ENCODE assay signal across 25 mouse cellular contexts in genomic region chr8:78611019-78611418, GRCm38 (mm10).
"Had no signal": no experiment of that assay in that cellular context is flagged by ENCODE, and none has a peak within 500 bp of the region (broad histone marks: within the 10 kb centered on the region; RNA-seq: fewer than 3 reads in every experiment).

No protein-coding gene starts in this region.

- H3K4me2 ChIP-seq: heart, embryonic 13.5 days; heart, embryonic 15.5 days; hindbrain, embryonic 13.5 days; hindbrain, embryonic 15.5 days; kidney, embryonic 15.5 days; limb, embryonic 13.5 days; limb, embryonic 15.5 days; liver, embryonic 12.5 days had no signal

- DNase-seq: gastrocnemius, adult 2 months; gastrocnemius, postnatal 10 days; gastrocnemius, postnatal 25 days; heart, adult 18-20 months; heart, postnatal 14 days; heart, postnatal 36 days; kidney, adult 11 months; kidney, adult 2 months; kidney, adult 9 months; kidney, postnatal 14 days; kidney, postnatal 36 days; layer of hippocampus, adult 9-11 months; left cerebral cortex, postnatal 4 days had no signal

- H3K4me3 ChIP-seq: gastrocnemius, adult 2 months; heart, embryonic 10.5 days; heart, embryonic 13.5 days; heart, embryonic 15.5 days; hindbrain, embryonic 13.5 days; hindbrain, embryonic 15.5 days; kidney, embryonic 15.5 days; limb, embryonic 13.5 days; limb, embryonic 15.5 days; liver, embryonic 12.5 days had no signal

- H3K9me3 ChIP-seq: heart, embryonic 10.5 days; heart, embryonic 15.5 days; hindbrain, embryonic 15.5 days; kidney, embryonic 15.5 days; limb, embryonic 15.5 days had no signal

- H3K9ac ChIP-seq: heart, embryonic 13.5 days; heart, embryonic 15.5 days; hindbrain, embryonic 13.5 days; hindbrain, embryonic 15.5 days; kidney, embryonic 15.5 days; limb, embryonic 13.5 days; limb, embryonic 15.5 days; liver, embryonic 12.5 days had no signal

- ATAC-seq: hindbrain, postnatal 0 days; intestine, embryonic 16.5 days; liver, embryonic 12.5 days had no signal

- H3K27ac ChIP-seq: gastrocnemius, adult 2 months; heart, embryonic 10.5 days; heart, embryonic 13.5 days; heart, embryonic 15.5 days; hindbrain, embryonic 13.5 days; hindbrain, embryonic 15.5 days; hindbrain, postnatal 0 days; kidney, embryonic 15.5 days; kidney, postnatal 0 days; limb, embryonic 13.5 days; limb, embryonic 15.5 days; liver, embryonic 12.5 days had no signal

- H3K4me1 ChIP-seq: heart, embryonic 15.5 days; hindbrain, embryonic 13.5 days; hindbrain, embryonic 15.5 days; kidney, embryonic 15.5 days; limb, embryonic 13.5 days; limb, embryonic 15.5 days; liver, embryonic 12.5 days had no signal

- H3K27me3 ChIP-seq: heart, embryonic 13.5 days; heart, embryonic 15.5 days; hindbrain, embryonic 13.5 days; hindbrain, embryonic 15.5 days; kidney, embryonic 15.5 days; limb, embryonic 13.5 days; limb, embryonic 15.5 days; liver, embryonic 12.5 days had no signal
